Mouse (Mus musculus) MEL (cell line): ENCODE data around the gene Ociad1. TPM values are rescaled to one million over a fixed set of nuclear protein-coding genes. Genes with fewer than 3 reads are reported as not detected.

Experiments used
- DNase-seq: peaks from one replicate; pipeline ENCODE4 v3.0.0; 2011; ENCODE audit warnings: low read depth, low spot score
- H3K27ac ChIP-seq: 2 replicates; pipeline ENCODE4 v1.5.1; 2012; ENCODE audit warnings: low read depth, mild to moderate bottlenecking, control low read depth, low read length, moderate library complexity; ENCODE audit not compliant: control insufficient read depth
- H3K27me3 ChIP-seq, 2 experiments: fragments of 150-350 bp in 1 of 2; sonication (generic) in 1 of 2; 2 replicates each; pipeline ENCODE4 v1.6.1; 2012; ENCODE audit warnings: low read length in 2 of 2, mild to moderate bottlenecking in 2 of 2, improper control_type of control experiment in 1 of 2, moderate library complexity in 1 of 2; ENCODE audit not compliant: insufficient read depth in 2 of 2, control insufficient read depth in 1 of 2
- H3K36me3 ChIP-seq, 2 experiments: 2 replicates each; pipeline ENCODE4 v1.6.1; 2012 to 2014; ENCODE audit warnings: low read length in 2 of 2, improper control_type of control experiment in 1 of 2, inconsistent platforms in 1 of 2, mild to moderate bottlenecking in 1 of 2; ENCODE audit not compliant: insufficient read depth in 2 of 2, control insufficient read depth in 1 of 2
- H3K4me1 ChIP-seq, 2 experiments: fragments of 150-350 bp in 1 of 2; sonication (generic) in 1 of 2; 2 replicates each; pipeline ENCODE4 v1.6.1; 2012; ENCODE audit warnings: low read length in 2 of 2, improper control_type of control experiment in 1 of 2, mild to moderate bottlenecking in 1 of 2; ENCODE audit not compliant: insufficient read depth in 2 of 2, control insufficient read depth in 1 of 2
- H3K4me3 ChIP-seq, 2 experiments: fragments of 150-350 bp in 1 of 2; sonication (generic) in 1 of 2; 2 replicates each; pipeline ENCODE4 v1.5.1; 2012; ENCODE audit warnings: low read depth in 2 of 2, low read length in 2 of 2, mild to moderate bottlenecking in 2 of 2, moderate library complexity in 2 of 2, control low read depth in 1 of 2, improper control_type of control experiment in 1 of 2; ENCODE audit not compliant: control insufficient read depth in 1 of 2, insufficient read depth in 1 of 2
- H3K79me2 ChIP-seq: 2 replicates; pipeline ENCODE4 v1.6.1; 2012; ENCODE audit warnings: mild to moderate bottlenecking, low read length, moderate library complexity; ENCODE audit not compliant: control insufficient read depth, poor library complexity, insufficient read depth
- H3K9ac ChIP-seq: 2 replicates; pipeline ENCODE4 v1.6.1; 2012; ENCODE audit warnings: low read depth, mild to moderate bottlenecking, control low read depth, low read length, moderate library complexity; ENCODE audit not compliant: control insufficient read depth, poor library complexity, severe bottlenecking
- H3K9me3 ChIP-seq: fragments of 150-350 bp; sonication (generic); replicated peaks from 2 replicates; pipeline ENCODE4 v1.6.1; 2012; ENCODE audit warnings: mild to moderate bottlenecking, low read length, improper control_type of control experiment, moderate library complexity; ENCODE audit not compliant: insufficient read depth
- BHLHE40 ChIP-seq: IDR thresholded peaks from 2 replicates; pipeline ENCODE4 v1.6.1; 2012; ENCODE audit warnings: low read depth, mild to moderate bottlenecking, inconsistent platforms, low read length, improper control_type of control experiment, borderline replicate concordance
- CTCF ChIP-seq, 3 experiments: IDR thresholded peaks in 2 of 3; conservative IDR thresholded peaks in 1 of 3; 2 replicates each; pipeline ENCODE4 v1.5.1; 2011 to 2012; ENCODE audit warnings: low read length in 3 of 3, low read depth in 2 of 3, mild to moderate bottlenecking in 2 of 3, improper control_type of control experiment in 1 of 3, inconsistent platforms in 1 of 3, mixed read lengths in 1 of 3, moderate library complexity in 1 of 3; ENCODE audit not compliant: control insufficient read depth in 1 of 3, insufficient read depth in 1 of 3, poor library complexity in 1 of 3, severe bottlenecking in 1 of 3
- E2F4 ChIP-seq: IDR thresholded peaks from 2 replicates; pipeline ENCODE4 v1.6.1; 2011; ENCODE audit warnings: low read depth, low read length, improper control_type of control experiment, borderline replicate concordance
- ELF1 ChIP-seq: IDR thresholded peaks from 2 replicates; pipeline ENCODE4 v1.6.1; 2014; ENCODE audit warnings: low read depth, mild to moderate bottlenecking, inconsistent platforms, low read length, improper control_type of control experiment, moderate library complexity
- ETS1 ChIP-seq: IDR thresholded peaks from 2 replicates; pipeline ENCODE4 v1.6.1; 2012; ENCODE audit warnings: low read depth, mild to moderate bottlenecking, inconsistent platforms, low read length, improper control_type of control experiment, moderate library complexity
- HCFC1 ChIP-seq: IDR thresholded peaks from 2 replicates; pipeline ENCODE4 v1.6.1; 2012; ENCODE audit warnings: low read depth, mild to moderate bottlenecking, inconsistent platforms, low read length, improper control_type of control experiment, moderate library complexity
- JUND ChIP-seq: IDR thresholded peaks from 2 replicates; pipeline ENCODE4 v1.6.1; 2011; ENCODE audit warnings: low read depth, mild to moderate bottlenecking, improper control_type of control experiment, low read length
- MAFK ChIP-seq: IDR thresholded peaks from 2 replicates; pipeline ENCODE4 v1.6.1; 2011; ENCODE audit warnings: low read depth, mild to moderate bottlenecking, low read length, improper control_type of control experiment, borderline replicate concordance
- MAX ChIP-seq: IDR thresholded peaks from 2 replicates; pipeline ENCODE4 v1.6.1; 2011; ENCODE audit warnings: low read length, improper control_type of control experiment
- MAZ ChIP-seq: IDR thresholded peaks from 2 replicates; pipeline ENCODE4 v1.6.1; 2012; ENCODE audit warnings: low read depth, mild to moderate bottlenecking, inconsistent platforms, low read length, improper control_type of control experiment
- MEF2A ChIP-seq: IDR thresholded peaks from 2 replicates; pipeline ENCODE4 v1.6.1; 2014; ENCODE audit warnings: low read depth, mild to moderate bottlenecking, inconsistent platforms, low read length, improper control_type of control experiment; ENCODE audit not compliant: poor library complexity, insufficient replicate concordance, severe bottlenecking; ENCODE audit errors: extremely low read depth
- MXI1 ChIP-seq: IDR thresholded peaks from 2 replicates; pipeline ENCODE4 v1.6.1; 2011; ENCODE audit warnings: mild to moderate bottlenecking, low read depth, low read length, improper control_type of control experiment
- NELFE ChIP-seq: IDR thresholded peaks from 2 replicates; pipeline ENCODE4 v1.6.1; 2011; ENCODE audit warnings: low read depth, low read length, improper control_type of control experiment
- NRF1 ChIP-seq: IDR thresholded peaks from 2 replicates; pipeline ENCODE4 v1.6.1; 2014; ENCODE audit warnings: low read depth, mild to moderate bottlenecking, inconsistent platforms, low read length, improper control_type of control experiment, moderate library complexity; ENCODE audit not compliant: poor library complexity, insufficient read depth, severe bottlenecking
- POLR2A ChIP-seq, 2 experiments: IDR thresholded peaks; 2 replicates each; pipeline ENCODE4 v1.6.1; 2011 to 2012; ENCODE audit warnings: low read length in 2 of 2, mild to moderate bottlenecking in 2 of 2, control low read depth in 1 of 2, improper control_type of control experiment in 1 of 2, low read depth in 1 of 2, moderate library complexity in 1 of 2; ENCODE audit not compliant: control insufficient read depth in 1 of 2, insufficient read depth in 1 of 2, poor library complexity in 1 of 2
- POLR2AphosphoS5 ChIP-seq: IDR thresholded peaks from 2 replicates; pipeline ENCODE4 v1.6.1; 2012; ENCODE audit warnings: low read depth, borderline replicate concordance, mild to moderate bottlenecking, inconsistent platforms, low read length, moderate library complexity, mixed read lengths
- RAD21 ChIP-seq: IDR thresholded peaks from 2 replicates; pipeline ENCODE4 v1.6.1; 2011; ENCODE audit warnings: mild to moderate bottlenecking, low read depth, low read length, improper control_type of control experiment
- SMC3 ChIP-seq: IDR thresholded peaks from 2 replicates; pipeline ENCODE4 v1.6.1; 2011; ENCODE audit warnings: low read depth, low read length, improper control_type of control experiment
- TAL1 ChIP-seq: IDR thresholded peaks from 2 replicates; pipeline ENCODE4 v1.6.1; 2012; ENCODE audit warnings: mild to moderate bottlenecking, inconsistent platforms, low read length, moderate library complexity, mixed read lengths
- polyA plus RNA-seq, 2 experiments: library from polyadenylated mRNA; stranded (reverse) in 1 of 2; unstranded in 1 of 2; fragments of >175 nt in 1 of 2; fragments of >200 nt in 1 of 2; gene quantifications; 2 replicates each; pipeline versions ENCODE4 v1.2.1 to v1.2.4; 2012; ENCODE audit warnings: low replicate concordance in 2 of 2, low read depth in 1 of 2; ENCODE audit not compliant: insufficient read length in 2 of 2, insufficient read depth in 1 of 2, missing spikeins in 1 of 2
- total RNA-seq: library from RNA; depleted of rRNA; stranded (reverse); fragments of 300-350 nt; gene quantifications from 2 replicates; pipeline ENCODE4 v1.2.3, GENCODE M21; 2012

Ociad1 gene
- total and polyA plus RNA-seq, 3 experiments = 110 to 221 TPM; not detected in 1

- peak; percentile 29; the same call in 1 of the 2 replicates for TF ChIP-seq NRF1
- no peak for TF ChIP-seq TAL1
- Histone ChIP-seq H3K79me2 (peaks cover 3% of the 10 kb centered on the region; the same call in 1 of the 2 replicates), H3K9ac (peak overlapping the region; percentile 76), H3K27ac (no peak overlapping the region), H3K36me3 (peaks cover 0 to 4% of the 10 kb centered on the region in 2 experiments; a peak in 1 of 4 replicates), H3K9me3 (no peaks in the 10 kb centered on the region), H3K4me3 (peak overlapping the region; percentile 64 to 73), H3K4me1 (peaks cover 3 to 7% of the 10 kb centered on the region in 2 experiments; a peak in 3 of 4 replicates), H3K27me3 (no peaks in the 10 kb centered on the region)
- no peak for DNase-seq
These were observed 46.2 kb downstream of the Ociad1 start for GRCm38 (mm10) chr5:73338832-73339163.

DNA sequence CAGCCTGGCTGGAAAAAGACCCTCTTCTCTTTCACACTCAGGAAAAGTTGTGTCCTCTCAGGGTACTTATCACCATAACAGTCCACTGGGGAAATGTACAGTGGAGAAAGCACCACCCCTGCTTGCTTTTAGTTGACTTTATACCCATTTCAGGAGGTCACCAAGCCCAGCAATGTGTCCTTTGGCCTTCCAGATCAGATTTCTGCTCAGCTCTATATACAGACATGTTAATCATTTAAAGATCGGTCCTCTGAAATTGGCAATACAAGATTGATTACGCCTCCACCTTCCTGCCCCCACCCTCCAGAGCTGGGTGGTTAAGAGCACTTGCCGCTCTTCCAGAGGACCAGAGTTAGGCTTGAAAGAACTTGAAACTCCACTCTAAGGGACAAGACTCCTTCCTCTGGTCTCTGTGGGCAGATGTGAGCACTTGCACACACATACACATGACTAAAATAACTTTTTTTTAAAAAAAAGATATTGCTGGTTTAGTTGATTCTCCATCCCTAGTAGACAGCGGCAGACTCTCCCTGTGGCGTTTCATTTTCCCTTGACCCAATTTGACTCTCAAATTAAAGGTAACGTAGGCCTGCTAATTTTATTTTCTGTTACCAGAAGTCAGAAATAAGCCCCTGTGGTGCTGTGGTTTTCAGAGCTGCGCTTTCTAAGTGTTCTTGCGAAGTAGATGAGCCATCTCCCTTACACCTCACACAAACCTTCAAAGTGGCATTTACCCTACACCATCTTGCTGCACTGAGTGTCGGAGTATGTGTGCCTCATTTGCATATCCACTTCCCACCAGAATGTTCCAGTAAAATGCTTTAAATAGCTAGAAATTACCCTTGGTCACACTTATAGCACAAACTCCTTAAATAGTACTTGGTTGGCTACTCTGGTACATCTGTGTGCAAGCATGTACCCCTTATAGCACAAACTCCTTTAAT, 47.5 kb downstream of the Ociad1 start:
- Histone ChIP-seq H3K9ac (no peak overlapping the region), H3K4me1 (peaks cover 3 to 7% of the 10 kb centered on the region in 2 experiments; a peak in 3 of 4 replicates), H3K36me3 (peaks cover 0 to 4% of the 10 kb centered on the region in 2 experiments; a peak in 1 of 4 replicates), H3K27me3 (no peaks in the 10 kb centered on the region), H3K4me3 (no peak overlapping the region), H3K79me2 (peaks cover 3% of the 10 kb centered on the region; the same call in 1 of the 2 replicates), H3K27ac (no peak overlapping the region), H3K9me3 (no peaks in the 10 kb centered on the region)
- DNase-seq = no peak
- TF ChIP-seq RAD21 (no peak), TAL1 (no peak), BHLHE40 (no peak), POLR2AphosphoS5 (no peak), MAFK (no peak), HCFC1 (no peak), MEF2A (no peak), MAZ (no peak)

DNA sequence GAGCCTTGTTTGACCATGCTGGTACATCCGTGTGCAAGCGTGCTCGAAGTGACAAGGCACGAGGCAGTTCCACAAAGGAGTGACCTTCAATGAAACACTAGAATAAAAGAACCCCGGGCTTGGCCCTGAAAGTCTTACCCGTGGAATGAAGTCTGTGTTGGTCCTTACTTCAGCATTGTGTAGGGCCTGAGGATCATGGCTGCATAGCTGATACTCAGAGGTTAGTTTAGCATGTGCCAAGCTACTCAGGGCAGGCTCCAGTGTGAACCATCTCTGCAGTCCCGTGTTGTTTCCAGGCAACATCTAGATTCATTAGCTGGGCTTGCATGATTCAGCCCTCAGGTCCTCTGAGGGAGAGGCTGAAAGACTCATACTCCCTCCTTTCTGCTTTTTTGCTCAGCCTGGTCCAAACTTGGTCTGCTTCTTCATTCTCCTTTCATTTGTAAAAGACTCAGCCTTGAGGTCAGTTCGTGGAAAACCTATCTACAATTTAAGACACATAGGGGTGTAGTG, 48.2 kb downstream of the Ociad1 start, which contains the start of gene Ociad2:
TSS of gene Ociad2 (minus strand) at position 306 of the 513 bp plus-strand sequence.
- no peak for TF ChIP-seq SMC3
- TF ChIP-seq MXI1 = no peak
- no peak for TF ChIP-seq BHLHE40
- TF ChIP-seq POLR2A (IDR thresholded peaks at IDR 0.05; ENCODE audit: control insufficient read depth in 1 of 2, insufficient read depth in 1 of 2, low read depth in 1 of 2, low read length in 2 of 2, poor library complexity in 1 of 2) = no peak
- TF ChIP-seq MAFK = no peak
- TF ChIP-seq MEF2A = no peak
- no peak for TF ChIP-seq ETS1
- no peak for TF ChIP-seq MAX
- no peak for TF ChIP-seq E2F4
- no peak for TF ChIP-seq RAD21
- no peak for TF ChIP-seq HCFC1
- no peak for TF ChIP-seq JUND
- TF ChIP-seq NELFE = no peak
- TF ChIP-seq ELF1 = no peak
- no peak for TF ChIP-seq TAL1
- TF ChIP-seq CTCF (IDR thresholded peaks at IDR 0.05 in 2 of 3, conservative IDR thresholded peaks at IDR 0.05 in 1 of 3; ENCODE audit: control insufficient read depth in 1 of 3, insufficient read depth in 1 of 3, low read depth in 2 of 3, low read length in 3 of 3, poor library complexity in 1 of 3, severe bottlenecking in 1 of 3) = no peak
- peaks cover 0 to 4% of the 10 kb centered on the region in 2 experiments; a peak in 1 of 4 replicates for H3K36me3 ChIP-seq

More for the DNA sequence above, 48.2 kb downstream of the Ociad1 start, which contains the start of gene Ociad2:
- Histone ChIP-seq H3K4me1 (peaks cover 3 to 7% of the 10 kb centered on the region in 2 experiments; a peak in 3 of 4 replicates), H3K9me3 (no peaks in the 10 kb centered on the region), H3K27ac (no peak within 1 kb of the TSS), H3K9ac (no peak within 1 kb of the TSS), H3K4me3 (no peak within 1 kb of the TSS), H3K27me3 (no peaks in the 10 kb centered on the region), H3K79me2 (peaks cover 3% of the 10 kb centered on the region; the same call in 1 of the 2 replicates)
- DNase-seq = no peak
